Mouse (Mus musculus): ENCODE measurements around the gene Hspb8.

DNA sequence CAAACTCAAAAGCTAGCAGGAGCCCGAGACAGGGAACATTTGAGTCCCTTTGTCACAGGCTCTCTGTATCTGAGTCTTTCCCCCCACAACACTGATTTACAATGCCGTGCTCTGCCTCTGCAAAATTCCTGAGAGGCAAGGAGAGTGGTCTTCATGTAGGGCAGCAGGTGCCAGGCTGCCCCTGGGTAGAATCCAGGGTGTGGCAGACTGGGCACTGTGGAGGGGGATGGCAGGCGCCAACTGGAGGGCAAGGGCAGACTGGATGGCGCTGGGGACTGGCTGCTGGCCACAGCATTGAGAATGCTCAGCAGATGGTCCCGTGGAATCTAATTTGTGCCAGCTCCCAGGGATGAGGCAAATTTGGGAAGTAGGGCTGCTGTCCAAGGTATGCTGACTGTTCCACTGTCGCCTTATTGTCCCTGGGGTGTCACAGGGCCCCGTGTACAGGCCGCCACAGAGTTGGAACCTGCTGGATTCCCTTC lies 20.8 kb upstream of the Hspb8 start:
- TF ChIP-seq CTCF (conservative IDR thresholded peaks at IDR 0.05; ENCODE audit: insufficient read depth, insufficient read length, low read depth, low read length) (no peak), POLR2A (IDR thresholded peaks at IDR 0.05; ENCODE audit: low read depth, low read length) (no peak)
